Mouse (Mus musculus): ENCODE results near the gene Asic2. TPM values are rescaled to one million over a fixed set of nuclear protein-coding genes. Genes with fewer than 3 reads are reported as not detected.

The Asic2 gene
- total RNA-seq, 2 experiments from 2014 or later, result 55.9 to 61.9 TPM

DNA sequence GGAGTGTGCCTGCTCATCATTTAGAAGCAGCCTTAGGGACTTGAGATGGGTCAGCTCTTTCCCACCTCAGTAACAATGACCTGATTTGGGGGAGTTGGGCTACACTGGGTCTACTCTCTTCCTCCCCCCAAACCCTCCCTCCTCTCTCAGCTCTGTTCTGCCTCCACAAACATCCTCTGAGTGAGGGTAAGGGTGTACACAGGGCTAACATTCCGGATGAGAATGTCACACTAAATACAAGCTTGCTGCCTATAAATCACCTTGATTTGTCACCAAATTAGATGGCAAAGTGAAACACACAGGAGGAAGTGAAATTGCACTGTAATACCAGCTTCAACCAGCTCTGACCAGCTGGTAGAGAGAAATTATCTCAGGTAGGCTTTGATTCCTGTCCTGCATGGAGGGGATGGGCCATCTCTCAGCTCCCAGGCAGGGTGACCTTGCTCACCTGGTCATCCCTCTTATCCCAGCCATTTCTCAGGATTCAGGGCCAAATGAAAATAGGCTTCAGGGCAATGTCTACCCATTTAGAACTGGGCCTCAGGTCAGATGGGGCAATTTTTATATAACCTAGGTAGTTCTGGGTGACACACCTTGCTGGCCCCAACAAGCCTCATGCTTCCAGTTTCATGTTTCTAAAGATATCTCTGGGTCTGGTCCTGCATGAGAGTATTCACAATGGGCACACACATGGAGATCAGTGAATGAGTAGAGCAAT is 120.3 kb downstream of the Asic2 start:
- no peak for DNase-seq (ENCODE audit: low spot score in 2 of 2)

DNA sequence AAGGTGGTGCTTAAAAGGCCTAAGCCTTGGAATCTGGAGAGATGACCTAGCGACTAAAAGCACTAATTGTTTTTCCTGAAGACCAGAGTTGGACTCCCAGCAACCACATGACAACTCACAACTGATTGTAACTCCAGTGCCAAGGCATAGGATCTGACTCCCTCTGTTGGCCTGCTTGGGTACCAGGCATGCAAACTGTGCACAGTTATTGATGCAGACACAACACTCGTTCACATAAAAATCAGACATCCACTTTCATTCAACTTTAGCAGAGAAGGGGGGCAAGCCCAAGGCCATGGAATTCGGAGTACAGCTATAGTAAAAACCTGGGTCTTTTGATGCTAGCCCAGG is 122.6 kb downstream of the Asic2 start:
- no peak for DNase-seq (ENCODE audit: low spot score in 2 of 2)

DNA sequence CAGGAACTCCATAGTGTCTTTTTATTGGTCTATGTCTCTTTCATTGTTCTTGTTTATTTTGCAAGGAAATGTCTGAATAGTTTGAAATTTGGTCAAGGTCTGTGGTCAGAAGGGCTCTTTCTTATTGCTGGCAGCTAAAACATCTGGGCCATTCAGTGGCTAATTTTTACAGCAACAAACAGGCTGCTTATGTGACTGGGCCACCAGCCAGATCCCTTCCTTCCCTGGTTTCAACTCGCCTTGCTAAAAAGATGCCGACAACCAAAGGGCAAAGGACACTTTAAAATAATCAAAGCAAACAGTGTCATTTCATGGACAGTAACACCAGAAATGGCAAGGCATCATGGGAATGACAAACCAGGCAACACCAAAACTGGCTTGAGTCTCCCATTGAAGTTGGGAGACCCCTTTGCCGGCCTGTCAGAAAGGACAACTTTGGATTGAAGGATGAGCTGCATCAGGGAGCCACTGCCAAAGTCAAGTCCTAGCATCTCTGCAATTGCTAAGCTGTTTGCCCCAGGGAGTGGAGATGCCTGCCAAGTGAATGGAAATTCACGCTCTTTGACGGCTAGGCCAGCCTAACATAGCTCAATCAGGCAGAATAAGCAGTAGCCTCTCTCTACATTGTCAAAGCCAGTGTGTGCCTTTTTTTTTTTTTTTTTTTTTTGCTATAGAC is 123.1 kb downstream of the Asic2 start:
- DNase-seq (ENCODE audit: low spot score in 2 of 2), result no peak

DNA sequence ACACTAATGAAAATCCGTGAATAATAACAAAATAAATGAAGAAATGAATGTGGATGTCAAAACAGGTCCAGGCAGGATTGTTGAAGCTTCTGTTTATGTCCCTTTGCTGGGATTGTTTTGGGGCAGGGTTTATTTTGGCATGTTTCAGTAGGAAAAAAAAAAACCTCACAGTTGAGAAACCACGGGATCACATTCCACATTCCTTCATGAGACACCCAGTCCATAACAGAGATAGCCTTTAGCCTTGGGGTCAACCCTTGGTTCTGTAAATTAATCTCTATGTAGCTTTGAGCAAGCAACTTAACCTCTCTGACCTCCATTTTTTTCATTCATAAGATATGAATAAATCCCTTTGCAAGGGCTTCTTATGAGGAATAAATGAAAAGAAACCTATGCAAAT is 127.3 kb downstream of the Asic2 start:
- no peak for DNase-seq (ENCODE audit: low spot score in 2 of 2)

DNA sequence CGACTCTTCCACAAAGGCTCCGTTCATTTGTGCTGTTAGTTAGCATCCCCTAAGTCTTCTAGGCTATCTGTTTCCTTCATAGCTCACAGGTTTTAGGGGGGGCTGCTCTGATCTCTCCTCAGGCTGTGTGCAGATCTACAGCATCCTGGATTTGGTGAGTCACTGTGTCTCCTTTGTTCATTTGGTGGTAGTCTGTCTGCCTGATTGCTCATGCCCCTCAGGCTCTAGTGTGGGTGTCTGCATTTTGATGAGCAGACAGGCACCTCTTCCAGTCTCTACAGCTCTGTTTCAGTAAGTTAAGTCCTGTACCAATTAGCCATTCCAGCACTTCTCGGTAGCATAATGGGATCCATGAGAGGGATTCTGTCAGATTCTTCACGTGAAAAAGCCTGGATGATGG is 129.8 kb downstream of the Asic2 start:
- DNase-seq (ENCODE audit: low spot score in 2 of 2), result no peak

DNA sequence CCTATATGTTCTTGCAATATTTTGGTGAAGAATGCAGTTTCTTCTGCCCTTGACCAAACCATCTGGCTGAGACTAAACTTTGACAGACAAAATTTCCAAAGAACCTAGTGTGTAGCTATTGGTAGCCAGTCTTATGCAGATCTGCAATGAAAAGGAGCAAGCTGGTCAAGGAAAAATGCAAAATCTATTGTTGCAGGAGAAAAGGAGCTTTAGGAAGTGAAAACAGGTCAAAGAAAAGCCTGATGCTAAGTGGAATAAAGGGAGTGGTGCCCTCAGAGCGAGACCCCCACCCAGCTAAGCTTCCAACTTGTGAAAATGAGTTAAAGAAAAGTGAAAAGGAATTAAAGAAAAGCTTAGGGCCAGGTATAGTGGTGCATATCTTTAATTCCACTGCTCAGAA is 135.9 kb downstream of the Asic2 start:
- DNase-seq (ENCODE audit: low spot score in 2 of 2), result no peak

DNA sequence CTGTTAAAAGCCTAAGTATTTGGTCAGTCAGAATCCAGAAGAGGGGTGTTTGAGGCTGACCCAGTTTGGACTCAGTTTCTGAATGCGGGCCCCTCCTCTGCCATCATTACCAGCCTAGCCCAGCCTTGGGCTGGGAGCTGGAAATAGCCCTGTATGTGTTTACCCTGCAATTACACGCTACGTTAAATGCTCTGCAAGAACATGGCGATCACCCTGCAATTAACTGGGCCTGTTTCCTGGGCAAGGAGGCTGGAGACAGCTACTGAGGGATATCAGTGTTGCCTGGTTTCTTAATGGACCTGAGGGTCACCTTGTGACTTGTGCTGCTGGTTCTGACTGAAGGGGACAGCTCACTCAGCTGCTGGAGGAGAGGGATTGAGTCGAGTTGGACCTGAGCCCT is 151.7 kb downstream of the Asic2 start:
- DNase-seq (ENCODE audit: low spot score in 2 of 2), result no peak

DNA sequence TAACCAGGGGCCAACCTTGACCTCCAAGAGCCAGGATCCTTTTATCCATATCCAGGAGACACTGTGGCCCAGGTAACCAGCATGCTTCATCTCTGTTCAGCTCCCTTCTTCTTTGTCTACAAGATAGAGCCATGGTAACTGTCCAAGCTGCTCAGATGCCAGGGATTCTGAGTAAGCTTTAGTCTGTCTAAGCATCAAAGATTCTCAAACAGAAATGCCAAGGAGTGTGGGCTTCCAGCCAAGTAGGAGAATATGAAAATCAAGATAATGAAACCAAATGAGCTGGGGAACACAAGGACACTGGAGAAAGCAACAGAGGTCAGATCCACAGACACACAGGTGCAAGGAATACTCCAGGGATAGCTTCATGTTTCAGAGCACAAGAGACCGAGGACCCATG is 153.4 kb downstream of the Asic2 start:
- peak; percentile 34 to 46 for DNase-seq (ENCODE audit: low spot score in 2 of 2)

DNA sequence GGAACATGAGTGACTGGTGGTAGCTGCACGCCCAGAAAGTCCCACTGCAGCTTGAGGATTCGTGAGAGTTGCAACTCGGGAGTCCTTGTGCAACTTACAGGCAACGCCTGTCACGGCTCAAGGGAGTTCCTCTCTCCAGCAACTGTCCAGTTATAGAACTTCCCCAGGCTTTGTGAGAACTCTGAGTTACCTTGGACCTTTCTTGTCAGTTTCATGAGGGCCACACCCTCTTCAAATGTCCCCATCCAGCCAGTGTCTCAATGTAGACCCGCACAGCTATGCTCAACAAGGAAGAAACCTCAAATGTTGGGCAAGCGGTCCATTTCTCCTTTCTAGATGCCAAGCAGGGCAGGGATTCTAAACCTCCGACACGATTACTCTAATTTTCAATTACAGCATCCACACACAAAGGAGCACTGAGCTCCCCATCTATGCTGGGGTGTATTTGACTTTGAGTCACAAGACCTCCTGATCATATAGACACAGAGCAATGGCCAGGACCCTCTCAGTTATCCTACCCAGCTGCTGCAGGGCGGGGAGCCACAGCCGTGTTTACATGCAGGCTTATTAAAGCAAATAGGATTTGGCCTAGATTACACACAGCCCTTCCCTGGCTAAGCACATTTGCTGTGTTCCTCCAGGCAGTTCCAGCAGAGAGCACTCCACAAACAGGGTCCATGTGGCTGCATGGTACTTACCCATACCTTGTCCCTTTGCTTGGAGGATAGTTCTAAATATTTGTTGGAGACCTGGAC is 161.2 kb downstream of the Asic2 start:
- DNase-seq (ENCODE audit: low spot score in 2 of 2), result no peak

DNA sequence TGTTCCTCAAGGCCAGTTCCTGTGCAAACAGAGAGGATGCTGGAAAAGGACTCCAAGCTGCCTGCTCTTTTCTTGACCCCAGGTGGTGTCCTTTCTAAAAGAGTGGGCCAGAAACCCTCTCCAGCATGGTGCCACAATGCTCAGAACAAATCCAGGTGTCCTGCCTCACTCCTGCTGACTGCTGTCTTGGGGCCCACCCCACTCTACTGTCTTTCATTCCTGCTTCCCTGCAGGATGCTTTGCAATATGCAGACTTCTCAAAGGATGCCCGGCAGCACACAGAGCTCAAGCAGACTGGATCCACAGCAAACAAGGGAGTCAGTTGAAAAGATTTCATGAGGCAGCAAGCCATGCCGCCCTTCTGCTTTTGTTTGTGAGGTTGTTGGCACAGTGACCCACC is 164.7 kb downstream of the Asic2 start:
- no peak for DNase-seq (ENCODE audit: low spot score in 2 of 2)

DNA sequence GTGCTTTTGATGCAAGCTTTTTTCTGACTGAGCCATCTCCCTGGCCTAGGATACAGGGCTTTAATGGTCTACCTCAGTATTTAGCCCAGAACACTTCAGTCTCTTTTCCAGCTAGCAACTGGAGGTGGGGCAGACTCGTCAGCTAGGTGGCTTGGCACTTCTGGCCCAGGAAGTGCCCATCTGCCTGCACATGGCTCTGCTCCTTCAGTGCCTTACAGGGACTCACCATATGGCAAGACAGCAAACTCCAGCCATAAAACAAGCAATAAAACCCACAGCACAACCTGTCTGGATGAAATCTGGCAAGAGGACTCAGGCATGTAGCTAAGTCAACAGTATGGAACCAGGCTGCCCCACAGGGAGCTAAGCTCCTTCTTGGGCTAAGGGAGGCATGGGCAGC is 165.6 kb downstream of the Asic2 start:
- DNase-seq (ENCODE audit: low spot score in 2 of 2), result peak in 1 of 2 experiments; percentile 7

DNA sequence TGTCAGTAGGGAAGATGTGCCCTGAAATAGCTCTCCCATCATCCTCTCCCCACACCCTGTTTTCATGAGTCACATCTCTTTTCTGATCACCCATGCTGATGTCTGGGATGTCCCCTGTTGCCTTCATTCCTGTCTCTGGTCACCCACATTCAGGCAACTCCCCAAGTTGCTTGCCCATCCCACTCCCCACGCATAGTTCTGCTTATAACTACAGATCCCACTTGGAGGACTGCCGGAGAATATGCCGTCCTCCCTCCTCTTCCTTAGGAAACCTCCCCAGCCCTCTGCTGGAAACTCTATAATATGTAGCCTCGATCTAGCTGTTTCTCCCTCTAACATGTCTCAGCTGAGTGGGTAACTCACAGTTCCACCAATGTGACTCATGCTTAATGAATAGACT is 167.4 kb downstream of the Asic2 start:
- no peak for DNase-seq (ENCODE audit: low spot score in 2 of 2)

DNA sequence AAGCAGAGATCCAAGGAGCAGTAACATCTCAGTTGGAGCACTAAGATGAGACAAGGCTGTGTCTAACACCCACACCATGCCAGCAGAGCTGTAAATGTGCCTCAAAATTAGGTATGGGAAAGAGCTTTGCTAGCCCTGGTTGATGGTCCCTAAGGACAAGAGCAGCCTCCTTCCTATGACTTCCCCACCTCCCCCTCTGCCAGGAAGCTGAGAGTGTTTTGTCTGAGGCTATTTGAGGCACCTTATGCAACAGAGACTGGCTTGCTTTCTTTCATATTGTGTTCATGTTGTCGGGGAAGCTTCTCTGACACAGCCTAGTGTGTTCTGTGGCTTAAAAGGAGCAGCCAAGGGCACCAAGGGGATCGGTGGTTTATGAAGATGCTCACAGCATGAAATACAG is 174.7 kb downstream of the Asic2 start:
- DNase-seq (ENCODE audit: low spot score in 2 of 2), result no peak

DNA sequence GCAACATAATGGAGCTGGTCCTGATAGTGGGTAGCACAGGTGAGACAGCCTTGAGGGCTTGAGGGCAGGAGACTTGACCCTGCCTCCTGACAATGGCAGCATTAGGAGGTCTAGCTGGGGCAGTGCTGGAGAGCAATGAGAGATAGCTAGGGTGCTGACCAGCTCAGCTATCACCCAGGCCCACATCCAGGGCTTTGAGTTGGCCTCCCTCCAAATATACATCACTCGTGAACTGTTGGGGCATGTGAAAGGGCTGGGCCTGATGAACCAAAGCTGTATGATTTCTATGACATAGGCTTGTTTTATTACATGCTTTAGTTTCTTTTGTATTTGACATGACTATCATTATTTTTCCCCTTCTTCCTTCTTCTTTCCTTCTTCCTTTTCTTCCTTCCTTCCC is 176.7 kb downstream of the Asic2 start:
- DNase-seq (ENCODE audit: low spot score in 2 of 2), result no peak

DNA sequence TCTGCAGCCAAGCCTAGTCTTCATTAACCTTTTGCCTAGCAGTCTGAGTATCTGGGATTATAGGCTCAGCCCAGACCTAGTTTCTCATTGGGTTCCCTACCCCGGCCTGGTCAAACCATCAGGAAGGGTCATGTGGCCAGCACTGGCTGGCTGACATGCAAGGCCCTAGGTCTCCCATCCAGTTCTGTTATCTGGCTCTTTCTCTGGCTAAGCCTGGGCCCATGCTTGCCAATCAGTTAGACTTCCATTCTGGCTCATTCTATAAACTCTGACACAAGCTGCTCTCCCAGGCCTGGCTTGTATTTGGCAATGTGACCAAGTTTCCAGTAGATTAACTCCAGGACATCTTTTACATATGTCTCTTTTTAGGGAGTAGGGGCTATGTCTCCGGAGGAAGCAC is 187.7 kb downstream of the Asic2 start:
- DNase-seq (ENCODE audit: low spot score in 2 of 2), result no peak

DNA sequence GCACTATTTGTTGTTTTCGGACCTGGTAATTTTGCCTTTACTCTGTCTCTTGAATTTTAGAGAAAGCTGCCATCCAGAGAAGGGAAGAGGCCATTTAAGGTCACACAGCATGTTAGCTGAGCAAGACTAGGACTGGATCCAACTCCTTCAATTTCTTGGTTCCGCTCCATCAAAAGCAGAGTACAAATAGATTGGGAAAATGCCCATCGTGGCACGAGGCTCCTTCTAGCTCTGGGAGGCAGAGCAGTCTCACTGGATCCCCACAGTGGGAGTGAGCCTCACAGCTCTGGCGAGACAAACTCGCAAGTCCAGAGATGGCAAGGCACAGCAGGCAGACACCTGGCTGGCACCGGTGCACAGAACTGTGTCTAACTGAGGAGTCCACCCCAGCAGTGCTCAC is 188.4 kb downstream of the Asic2 start:
- DNase-seq (ENCODE audit: low spot score in 2 of 2), result peak; percentile 12 to 53

DNA sequence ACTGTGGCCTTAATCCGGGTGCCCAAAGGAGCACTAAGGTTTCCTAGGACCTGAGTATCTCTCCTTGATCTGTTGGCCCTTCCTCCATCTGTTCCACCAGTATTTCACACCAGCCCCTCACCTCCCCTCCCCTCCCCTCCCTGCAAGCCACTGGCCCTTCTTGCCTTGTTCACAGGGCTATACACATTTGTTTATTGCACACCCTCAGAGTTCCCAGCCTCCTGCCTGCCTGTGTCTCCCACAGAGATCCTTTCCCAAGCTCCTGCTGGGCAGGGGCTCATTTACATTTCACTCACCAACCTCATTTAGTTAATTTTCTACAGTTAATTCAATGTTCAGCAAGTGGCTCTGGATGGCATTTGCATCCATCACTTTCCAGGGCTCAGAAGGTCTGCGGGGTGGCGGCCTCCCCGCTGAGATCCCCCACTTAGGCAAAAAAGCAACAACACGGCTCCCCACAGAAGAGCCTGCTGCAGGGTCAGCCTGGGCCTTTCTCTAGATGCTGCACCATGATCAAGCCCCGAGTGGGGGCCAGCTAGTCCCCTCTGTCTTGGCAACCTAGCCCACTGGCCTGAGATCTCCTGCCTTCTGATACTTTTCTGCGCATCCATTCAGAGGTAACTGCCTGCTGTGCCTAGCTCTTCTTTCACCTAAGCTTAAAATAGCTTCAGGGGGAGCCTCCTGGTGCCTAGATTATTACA is 196.9 kb downstream of the Asic2 start:
- DNase-seq (ENCODE audit: low spot score in 2 of 2), result no peak

DNA sequence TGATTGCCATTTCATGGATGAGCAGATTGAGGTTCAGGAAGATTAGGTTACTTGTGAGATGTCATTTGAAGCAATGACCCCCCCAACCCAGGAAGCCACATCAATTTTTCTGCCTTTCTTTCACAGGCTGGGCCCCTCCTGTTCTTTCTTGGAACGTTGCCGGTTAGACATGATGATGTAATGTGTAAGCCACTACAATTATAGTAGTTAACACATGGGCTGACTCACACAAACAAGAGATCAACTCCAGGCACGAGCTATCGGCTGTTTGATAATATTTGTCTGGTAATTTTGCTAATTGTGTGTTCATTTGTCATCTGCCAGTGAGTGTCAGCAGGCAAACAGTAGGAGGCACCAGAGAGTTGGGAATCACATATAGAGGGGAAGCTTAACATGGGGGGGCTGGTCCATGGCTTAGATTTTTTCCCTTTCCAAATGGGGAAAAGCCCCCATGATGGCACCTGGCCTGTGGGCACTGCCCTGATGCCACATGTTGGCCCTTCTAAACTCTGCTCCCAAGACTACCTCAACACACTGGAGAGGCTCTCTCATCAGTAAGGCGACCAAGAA is 198.5 kb downstream of the Asic2 start:
- DNase-seq (ENCODE audit: low spot score in 2 of 2), result peak in 1 of 2 experiments; percentile 54

DNA sequence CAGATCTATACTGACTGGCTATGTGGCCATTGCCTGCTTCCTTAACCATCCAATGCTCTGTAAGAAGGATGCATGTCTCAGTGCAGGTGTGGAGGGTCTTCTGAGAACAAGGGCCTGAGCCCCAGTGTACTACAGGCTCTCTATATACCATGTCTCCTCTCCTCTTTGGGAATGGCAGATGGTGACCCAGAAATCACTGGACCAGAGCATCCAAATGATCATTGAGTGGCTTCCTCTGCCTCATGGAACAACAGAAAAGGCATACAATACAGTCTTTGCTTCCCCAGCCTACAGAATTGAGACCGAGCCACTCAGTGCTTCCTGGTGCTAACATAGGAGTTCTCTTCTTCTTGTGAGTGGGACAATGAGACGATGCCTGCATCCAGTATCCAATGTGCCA is 200.0 kb downstream of the Asic2 start:
- no peak for DNase-seq (ENCODE audit: low spot score in 2 of 2)

DNA sequence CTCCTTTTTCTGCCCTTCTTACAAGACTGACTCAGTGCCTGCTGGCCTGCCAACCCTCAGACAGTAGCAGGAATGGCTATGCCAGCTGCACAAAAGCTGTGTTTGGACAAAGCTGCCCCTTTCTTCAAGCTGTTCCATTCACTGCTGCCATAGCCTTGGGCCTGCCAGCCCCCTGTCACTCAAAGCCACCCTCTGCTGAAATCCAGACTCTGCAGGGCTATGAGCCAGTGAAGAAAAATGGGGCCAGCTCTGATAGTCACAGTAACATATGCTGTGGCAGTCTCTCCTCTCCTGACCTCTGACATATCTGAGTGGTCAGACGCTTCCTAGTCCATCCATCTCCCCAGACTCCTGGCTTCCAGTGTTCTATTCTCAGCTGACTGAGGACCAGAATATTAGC is 200.5 kb downstream of the Asic2 start:
- peak; percentile 39 to 43 for DNase-seq (ENCODE audit: low spot score in 2 of 2)

DNA sequence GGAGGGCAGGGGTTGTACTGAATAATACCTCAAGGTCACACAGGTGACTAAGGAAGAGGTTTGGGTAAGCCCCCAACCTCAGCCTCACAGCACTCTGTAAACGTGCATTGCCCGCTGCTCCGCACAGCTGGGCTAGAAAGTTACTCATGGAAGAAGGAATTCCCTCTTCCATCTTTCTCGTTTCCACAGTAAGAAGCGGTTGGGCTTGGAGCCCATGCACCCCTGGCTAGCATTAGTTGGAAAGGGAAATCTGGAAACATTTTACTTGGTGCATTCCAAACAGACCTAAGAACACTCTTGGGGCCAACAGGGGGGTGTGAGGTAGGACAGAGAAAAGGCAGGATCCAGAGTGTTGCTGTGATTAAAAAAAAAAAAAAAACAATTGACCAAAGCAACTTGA is 203.0 kb downstream of the Asic2 start:
- no peak for DNase-seq (ENCODE audit: low spot score in 2 of 2)

DNA sequence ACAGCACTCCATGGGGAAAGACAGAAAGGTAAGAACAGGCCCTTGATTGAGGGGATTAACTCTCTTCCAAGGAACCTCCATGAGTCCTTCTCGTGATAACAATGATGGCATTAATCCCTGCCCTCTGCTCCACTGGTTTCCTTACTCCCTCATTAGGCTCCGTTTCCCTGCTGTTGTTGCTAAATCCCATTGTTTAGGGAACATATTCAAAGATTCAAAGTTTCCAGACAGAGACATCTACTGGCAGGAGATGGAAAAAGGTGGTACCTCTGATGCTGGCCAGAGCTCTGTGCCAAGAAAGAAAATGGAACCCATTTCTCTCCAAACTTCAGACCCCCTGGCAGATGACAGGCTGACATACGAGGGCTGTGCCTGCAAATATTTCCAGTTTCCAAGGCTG is 203.5 kb downstream of the Asic2 start:
- DNase-seq (ENCODE audit: low spot score in 2 of 2), result peak in 1 of 2 experiments; percentile 44
